ENCODE assay signal across 17 mouse cellular contexts in the genomic region with DNA sequence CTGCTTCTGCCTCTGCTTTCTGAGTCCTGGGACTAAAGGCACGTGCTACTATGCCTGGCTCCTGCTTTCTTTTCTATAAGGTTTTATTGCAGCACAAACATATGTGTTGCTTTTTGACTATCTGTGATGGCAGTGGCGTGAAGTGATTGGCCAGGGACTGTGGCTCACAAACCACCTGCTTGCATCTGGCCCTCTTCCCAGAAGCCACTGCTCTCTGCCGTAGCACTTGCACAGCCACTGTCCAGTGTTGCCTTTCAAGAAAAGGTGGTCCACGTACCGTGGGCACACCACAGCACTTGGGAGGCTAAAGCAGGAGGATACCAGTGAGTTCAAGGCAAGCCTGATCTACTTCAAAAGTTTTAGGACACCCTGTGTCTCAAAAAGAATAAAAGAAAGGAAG.
DNase-seq lines count a peak whose midpoint lies in the region; ATAC-seq and TF ChIP-seq lines count a peak whose summit lies in the region.
"Had no signal": no experiment of that assay in that cellular context is flagged by ENCODE, and none has a peak within 500 bp of the region (broad histone marks: within the 10 kb centered on the region; RNA-seq: fewer than 3 reads in every experiment).

No protein-coding gene starts in this region.

- no peak overlapping the region for H3K9ac ChIP-seq in kidney, embryonic 16.5 days (replicated peaks; ENCODE audit: low read length)
- H3K9ac ChIP-seq: embryonic facial prominence, embryonic 13.5 days; embryonic facial prominence, embryonic 15.5 days; forebrain, embryonic 12.5 days had no signal

- 72% methylated on average over 5 of the region's 5 CpGs for WGBS in kidney, adult 2 months
- WGBS in kidney, embryonic 16.5 days, result 83% methylated on average over 5 of the region's 5 CpGs

- H3K27ac ChIP-seq in kidney, adult 2 months (ENCODE audit: insufficient read depth, low read depth, low read length), result peak overlapping the region; percentile 26; the same call in 1 of the 2 replicates
- no peak overlapping the region for H3K27ac ChIP-seq in kidney, embryonic 16.5 days (ENCODE audit: low read length)
- H3K27ac ChIP-seq: embryonic facial prominence, embryonic 13.5 days; embryonic facial prominence, embryonic 15.5 days; forebrain, embryonic 10.5 days; forebrain, embryonic 12.5 days had no signal

- no peaks in the 10 kb centered on the region for H3K27me3 ChIP-seq in kidney, adult 2 months (replicated peaks; ENCODE audit: control insufficient read depth, insufficient read depth, low read length)
- H3K27me3 ChIP-seq in kidney, embryonic 16.5 days (ENCODE audit: insufficient read depth, low read length), result no peaks in the 10 kb centered on the region
- H3K27me3 ChIP-seq: embryonic facial prominence, embryonic 13.5 days; embryonic facial prominence, embryonic 15.5 days; forebrain, embryonic 12.5 days had no signal

- no peak for ATAC-seq in cerebellum, adult (ENCODE audit: insufficient number of reproducible peaks, low FRiP score, low TSS enrichment)
- ATAC-seq in kidney, embryonic 16.5 days (ENCODE audit: low FRiP score, low TSS enrichment), result no peak
- ATAC-seq: forebrain, embryonic 14.5 days had no signal

- peaks cover 34% of the 10 kb centered on the region for H3K4me1 ChIP-seq in kidney, adult 2 months (ENCODE audit: control insufficient read depth, insufficient read depth, low read length)
- peaks cover 11% of the 10 kb centered on the region; the same call in 1 of the 2 replicates for H3K4me1 ChIP-seq in kidney, embryonic 16.5 days (ENCODE audit: insufficient read depth, low read length)
- H3K4me1 ChIP-seq: forebrain, embryonic 10.5 days; forebrain, embryonic 12.5 days had no signal

- no peaks in the 10 kb centered on the region for H3K9me3 ChIP-seq in kidney, embryonic 16.5 days (ENCODE audit: low read length)
- H3K9me3 ChIP-seq: embryonic facial prominence, embryonic 13.5 days; embryonic facial prominence, embryonic 15.5 days; forebrain, embryonic 10.5 days; forebrain, embryonic 12.5 days had no signal

- no peak for TF ChIP-seq CTCF in kidney, adult 2 months (conservative IDR thresholded peaks at IDR 0.05; ENCODE audit: insufficient read depth, insufficient read length, low read depth, low read length)

- peak; percentile 52 to 55 for DNase-seq in cerebellum, postnatal 14 days
- DNase-seq in kidney, adult 2 months, result no peak
- DNase-seq: adrenal gland, adult 2 months; adrenal gland, postnatal 10 days; adrenal gland, postnatal 25 days; cerebellum, adult 11-12 months; cerebellum, adult 8-10 months; cerebellum, adult 9-11 months; embryo, embryonic 11 days had no signal

- no peak overlapping the region for H3K4me3 ChIP-seq in kidney, adult 2 months (ENCODE audit: insufficient read depth, low read depth, low read length)
- H3K4me3 ChIP-seq in kidney, embryonic 16.5 days (ENCODE audit: low read length), result no peak overlapping the region
- H3K4me3 ChIP-seq: embryonic facial prominence, embryonic 13.5 days; embryonic facial prominence, embryonic 15.5 days; erythroblast, embryonic 14.5 days; forebrain, embryonic 10.5 days; forebrain, embryonic 12.5 days had no signal

- no peak overlapping the region for H3K4me2 ChIP-seq in kidney, embryonic 16.5 days (replicated peaks; ENCODE audit: low read depth, low read length)
- H3K4me2 ChIP-seq: embryonic facial prominence, embryonic 13.5 days; embryonic facial prominence, embryonic 15.5 days; forebrain, embryonic 12.5 days had no signal

- TF ChIP-seq POLR2A in kidney, adult 2 months (IDR thresholded peaks at IDR 0.05; ENCODE audit: low read depth, low read length), result no peak

- H3K36me3 ChIP-seq in kidney, adult 2 months (ENCODE audit: control insufficient read depth, insufficient read depth, low read length), result no peaks in the 10 kb centered on the region; the same call in 1 of the 2 replicates
- 0 out of 2 replicates have a peak, but pooled peaks cover 3% of the 10 kb centered on the region for H3K36me3 ChIP-seq in kidney, embryonic 16.5 days (ENCODE audit: insufficient read depth, low read length)
- H3K36me3 ChIP-seq: embryonic facial prominence, embryonic 13.5 days; embryonic facial prominence, embryonic 15.5 days; forebrain, embryonic 10.5 days; forebrain, embryonic 12.5 days had no signal
